Mouse (Mus musculus) liver, embryonic 11.5 days (tissue): Measurements from ENCODE around the gene Hoxc11. TPM values are rescaled to one million over a fixed set of nuclear protein-coding genes. Genes with fewer than 3 reads are reported as not detected.

Experiments
- ATAC-seq: fragments of 200-750 bp; cut with Nextera tagmentation; replicated peaks from 2 replicates; pipeline ENCODE4 v1.8.0; 2017; ENCODE audit warnings: moderate number of reproducible peaks, mild to moderate bottlenecking, moderate TSS enrichment, moderate library complexity; ENCODE audit not compliant: low FRiP score
- DNase-seq: peaks from one replicate; pipeline ENCODE4 v3.0.0-alpha.2; 2017; ENCODE audit warnings: low spot score
- H3K27ac ChIP-seq: fragments of 300-500 bp; sonication (generic); 2 replicates; pipeline ENCODE4 v1.5.1; 2014; ENCODE audit warnings: mild to moderate bottlenecking, low read depth, low read length, control low read depth
- H3K27me3 ChIP-seq: fragments of 300-500 bp; sonication (generic); replicated peaks from 2 replicates; pipeline ENCODE4 v1.6.1; 2014; ENCODE audit warnings: low read length, mixed read lengths; ENCODE audit not compliant: control insufficient read depth, insufficient read depth
- H3K36me3 ChIP-seq: fragments of 300-500 bp; sonication (generic); 2 replicates; pipeline ENCODE4 v1.6.1; 2014; ENCODE audit warnings: mild to moderate bottlenecking, low read length, moderate library complexity, mixed read lengths; ENCODE audit not compliant: control insufficient read depth, insufficient read depth
- H3K4me1 ChIP-seq: fragments of 300-500 bp; sonication (generic); replicated peaks from 2 replicates; pipeline ENCODE4 v1.6.1; 2014; ENCODE audit warnings: low read length, mixed read lengths; ENCODE audit not compliant: control insufficient read depth, insufficient read depth
- H3K4me2 ChIP-seq: fragments of 300-500 bp; sonication (generic); 2 replicates; pipeline ENCODE4 v1.6.1; 2014; ENCODE audit warnings: mild to moderate bottlenecking, control low read depth, moderate library complexity
- H3K4me3 ChIP-seq: fragments of 300-500 bp; sonication (generic); 2 replicates; pipeline ENCODE4 v1.5.1; 2014; ENCODE audit warnings: low read depth, low read length, control low read depth
- H3K9ac ChIP-seq: fragments of 300-500 bp; sonication (generic); 2 replicates; pipeline ENCODE4 v1.6.1; 2014; ENCODE audit warnings: low read depth, low read length, control low read depth
- H3K9me3 ChIP-seq: fragments of 300-500 bp; sonication (generic); 2 replicates; pipeline ENCODE4 v1.6.1; 2016; ENCODE audit warnings: low read length, inconsistent platforms, mixed read lengths; ENCODE audit not compliant: control insufficient read depth
- WGBS: fragments of 180-500 bp; shearing (Covaris S2); extraction: QIAGEN DNeasy Blood & Tissue Kit; methylation state at CpG from one replicate; pipeline ENCODE4 v1.1.7; 2014; 5-methylcytosine and 5-hydroxymethylcytosine counted together
- polyA plus RNA-seq: library from polyadenylated mRNA; unstranded; fragments of >200 nt; fragmentation: Nextera tagmentation; extraction: Ambion mirVana; gene quantifications from 2 replicates; pipeline ENCODE4 v1.2.1, GENCODE M21; 2014

Hoxc11 gene
- polyA plus RNA-seq, 1 experiment from 2014 or later, result not detected

DNA sequence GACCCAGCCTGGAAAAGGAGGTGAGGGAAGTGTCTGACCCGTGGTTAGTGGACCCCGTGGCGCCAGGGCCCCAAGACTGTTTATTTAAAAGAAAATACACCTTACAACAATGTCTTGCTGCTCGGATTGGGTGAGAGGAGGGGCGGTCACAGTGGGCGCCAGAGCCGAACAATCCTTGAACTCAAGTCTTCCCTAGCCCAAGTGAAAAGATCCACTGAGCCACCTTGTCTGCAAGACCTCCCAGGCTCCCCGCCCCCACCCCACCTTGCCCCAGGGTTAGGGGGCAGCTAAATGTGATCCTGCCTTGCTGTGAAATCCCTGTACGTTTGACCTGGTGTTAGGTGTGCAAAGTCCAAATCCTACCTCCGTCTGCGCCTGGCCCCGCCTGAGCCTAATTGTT lies 2.7 kb downstream of the Hoxc11 start:
- H3K9me3 ChIP-seq, result no peaks in the 10 kb centered on the region
- DNase-seq (no peak), ATAC-seq (no peak)
- H3K9ac ChIP-seq, result no peak overlapping the region
- WGBS, result 2% methylated on average over 12 of the region's 12 CpGs
- peaks cover 99% of the 10 kb centered on the region for H3K27me3 ChIP-seq
- no peak overlapping the region for H3K27ac ChIP-seq
- no peak overlapping the region for H3K4me3 ChIP-seq
- no peaks in the 10 kb centered on the region for H3K4me1 ChIP-seq
- no peaks in the 10 kb centered on the region for H3K36me3 ChIP-seq
- no peak overlapping the region for H3K4me2 ChIP-seq

DNA sequence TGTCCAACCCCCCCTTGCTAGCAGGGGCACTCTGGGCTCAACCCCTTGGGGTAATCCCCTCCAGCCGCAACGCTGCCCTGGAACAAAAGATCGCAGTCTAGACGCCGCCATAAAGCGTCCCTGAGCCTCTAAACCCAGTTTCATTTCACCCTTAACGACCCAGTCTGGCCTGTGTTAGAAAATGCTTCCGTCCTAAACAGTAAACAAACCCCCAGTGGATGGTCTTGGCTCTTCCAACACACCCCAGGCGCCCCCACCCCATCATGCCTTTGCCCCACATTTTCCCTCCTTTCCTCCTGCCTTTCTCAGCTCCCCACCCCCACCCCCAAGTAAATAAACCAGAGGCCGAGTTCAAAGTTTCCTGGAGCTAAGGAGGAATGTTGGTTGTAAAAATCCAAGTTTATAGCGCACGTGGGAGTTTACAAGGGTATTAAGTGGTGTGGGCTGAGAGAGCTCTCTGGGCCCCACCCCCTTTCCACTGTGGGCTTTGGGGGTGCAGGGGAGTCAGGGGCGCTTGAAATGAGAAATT lies 5.5 kb downstream of the Hoxc11 start:
- no peak for DNase-seq
- no peak for ATAC-seq
- WGBS, result 2% methylated on average over 13 of the region's 13 CpGs
- no peaks in the 10 kb centered on the region for H3K9me3 ChIP-seq
- H3K4me2 ChIP-seq, result no peak overlapping the region
- peaks cover 98% of the 10 kb centered on the region for H3K27me3 ChIP-seq
- no peaks in the 10 kb centered on the region for H3K4me1 ChIP-seq
- H3K36me3 ChIP-seq, result no peaks in the 10 kb centered on the region
- H3K27ac ChIP-seq, result no peak overlapping the region
- no peak overlapping the region for H3K9ac ChIP-seq
- H3K4me3 ChIP-seq, result no peak overlapping the region

DNA sequence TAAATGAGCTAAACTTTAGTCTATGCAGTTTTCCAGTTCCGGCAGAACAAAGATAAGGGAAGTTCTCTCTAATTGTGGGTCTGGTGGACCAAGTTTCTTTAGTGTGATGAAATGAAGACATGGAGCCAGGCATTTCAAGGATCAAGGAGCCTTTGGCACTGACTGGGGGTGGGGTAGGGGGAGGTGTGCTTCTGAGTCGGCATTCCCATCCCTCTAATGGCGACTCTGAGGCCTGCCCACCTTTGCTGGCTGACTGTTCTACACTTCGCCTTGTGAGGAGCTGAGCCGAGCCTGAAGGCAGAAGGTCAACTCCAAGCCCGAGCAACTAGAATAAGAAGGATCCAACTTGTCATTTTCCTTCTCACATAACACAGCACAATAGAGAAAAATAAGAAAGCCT lies 7.5 kb downstream of the Hoxc11 start:
- DNase-seq, result no peak
- WGBS, result 5% methylated on average over 6 of the region's 6 CpGs
- Histone ChIP-seq H3K9ac (no peak overlapping the region), H3K4me3 (no peak overlapping the region), H3K9me3 (no peaks in the 10 kb centered on the region), H3K36me3 (no peaks in the 10 kb centered on the region), H3K4me2 (no peak overlapping the region), H3K27me3 (peaks cover 98% of the 10 kb centered on the region), H3K4me1 (peaks cover 3% of the 10 kb centered on the region; the same call in 1 of the 2 replicates), H3K27ac (no peak overlapping the region)
- no peak for ATAC-seq

DNA sequence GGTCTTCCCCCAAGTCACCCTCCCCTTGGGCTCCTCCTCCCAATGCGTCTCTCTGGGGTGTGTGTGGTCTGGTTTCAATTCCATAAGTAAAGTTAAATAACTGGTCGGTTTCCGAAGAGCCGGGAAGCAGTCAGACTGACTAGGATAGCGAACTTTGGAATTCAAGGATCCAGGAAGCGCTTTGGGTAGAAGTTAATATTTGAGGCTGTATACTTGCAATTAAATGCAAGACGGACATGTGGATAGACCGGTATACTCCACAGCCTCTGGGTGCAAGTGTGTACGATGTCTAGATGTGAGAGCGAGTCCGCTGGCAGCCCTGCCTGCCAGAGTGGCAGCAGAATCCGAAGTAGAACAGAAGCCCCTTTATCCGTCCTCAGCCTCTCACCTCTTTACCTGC lies 8.3 kb downstream of the Hoxc11 start:
- Histone ChIP-seq H3K27me3 (peaks cover 98% of the 10 kb centered on the region), H3K4me2 (no peak overlapping the region), H3K4me1 (peaks cover 3% of the 10 kb centered on the region; the same call in 1 of the 2 replicates), H3K9me3 (no peaks in the 10 kb centered on the region), H3K27ac (no peak overlapping the region), H3K36me3 (no peaks in the 10 kb centered on the region), H3K4me3 (no peak overlapping the region), H3K9ac (no peak overlapping the region)
- ATAC-seq (no peak), DNase-seq (no peak)
- 4% methylated on average over 13 of the region's 13 CpGs for WGBS

DNA sequence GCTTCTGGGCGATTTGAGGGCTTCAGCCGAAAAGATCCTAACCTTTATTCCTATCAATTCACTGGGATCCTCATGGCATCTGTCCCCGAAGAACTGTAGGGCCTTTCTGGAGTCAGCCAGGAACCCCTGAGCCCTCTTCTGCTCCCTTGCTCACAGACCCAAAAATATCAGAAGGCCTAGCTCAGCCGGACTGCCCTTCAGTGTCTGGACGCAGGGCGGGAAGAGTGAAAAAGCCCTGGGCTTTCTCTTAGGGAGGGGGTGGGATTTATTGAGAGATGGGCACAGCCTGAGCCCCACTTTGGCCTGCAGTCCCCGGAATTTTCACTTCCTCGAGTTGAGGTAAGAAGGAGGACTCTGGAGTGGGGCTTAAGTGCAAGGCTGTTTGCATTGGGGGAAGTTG lies 9.0 kb downstream of the Hoxc11 start:
- H3K36me3 ChIP-seq, result no peaks in the 10 kb centered on the region
- peaks cover 97% of the 10 kb centered on the region for H3K27me3 ChIP-seq
- peaks cover 3% of the 10 kb centered on the region; the same call in 1 of the 2 replicates for H3K4me1 ChIP-seq
- H3K4me2 ChIP-seq, result no peak overlapping the region
- H3K9me3 ChIP-seq, result no peaks in the 10 kb centered on the region
- no peak overlapping the region for H3K27ac ChIP-seq
- H3K4me3 ChIP-seq, result no peak overlapping the region
- 4% methylated on average over 8 of the region's 8 CpGs for WGBS
- ATAC-seq, result no peak
- H3K9ac ChIP-seq, result no peak overlapping the region
- no peak for DNase-seq

DNA sequence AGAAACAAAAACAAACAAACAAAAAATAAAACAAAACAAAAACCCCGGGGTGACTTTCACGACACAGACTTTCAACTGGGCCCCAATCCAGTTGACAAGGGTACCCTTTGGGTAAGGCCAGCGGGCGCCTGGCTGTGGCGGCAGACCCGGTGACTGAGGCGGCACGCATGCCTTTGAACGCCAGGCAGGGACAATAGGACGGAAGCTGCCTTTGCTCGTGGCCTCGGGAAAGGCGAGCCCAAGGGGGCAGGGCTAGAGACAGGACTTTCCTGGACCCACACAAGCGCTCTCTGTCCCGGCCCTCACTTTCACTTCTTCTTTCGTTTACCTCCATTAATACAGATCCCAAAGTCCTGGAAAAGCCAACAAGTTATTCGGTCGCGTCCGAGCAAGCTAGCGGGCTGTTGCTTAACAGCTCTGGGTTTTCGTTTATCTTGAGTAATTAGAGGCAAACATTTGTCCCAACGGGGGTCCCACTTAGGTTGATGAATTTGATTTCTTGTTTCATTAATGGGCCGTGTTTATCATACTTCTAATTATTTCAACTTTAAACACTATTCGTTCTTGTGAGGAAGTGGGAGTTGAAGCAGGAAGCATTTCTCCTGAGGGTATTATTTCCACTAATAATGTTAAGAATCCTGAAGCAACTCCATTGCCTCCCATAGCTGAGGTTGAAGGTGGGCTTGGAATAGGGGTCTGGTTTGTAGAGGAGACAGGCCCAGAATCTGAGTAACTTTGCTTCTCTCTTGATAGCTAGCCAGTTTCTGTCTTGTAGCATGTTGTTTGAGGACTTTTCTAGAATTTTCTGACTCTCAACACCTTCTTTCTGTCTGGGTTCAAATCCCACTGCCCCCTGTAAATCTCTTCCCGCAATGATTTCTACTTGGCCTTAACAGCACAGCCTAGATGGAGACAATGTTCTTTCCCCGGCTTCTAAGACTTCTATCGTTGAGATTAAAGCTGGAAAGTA lies 9.7 kb downstream of the Hoxc11 start:
- H3K4me3 ChIP-seq, result no peak overlapping the region
- 2% methylated on average over 28 of the region's 28 CpGs for WGBS
- H3K9ac ChIP-seq, result no peak overlapping the region
- H3K4me2 ChIP-seq, result no peak overlapping the region; the same call in 1 of the 2 replicates
- H3K27ac ChIP-seq, result no peak overlapping the region
- H3K36me3 ChIP-seq, result no peaks in the 10 kb centered on the region
- H3K4me1 ChIP-seq, result peaks cover 3% of the 10 kb centered on the region; the same call in 1 of the 2 replicates
- no peaks in the 10 kb centered on the region for H3K9me3 ChIP-seq
- DNase-seq (no peak), ATAC-seq (no peak)
- H3K27me3 ChIP-seq, result peaks cover 97% of the 10 kb centered on the region

DNA sequence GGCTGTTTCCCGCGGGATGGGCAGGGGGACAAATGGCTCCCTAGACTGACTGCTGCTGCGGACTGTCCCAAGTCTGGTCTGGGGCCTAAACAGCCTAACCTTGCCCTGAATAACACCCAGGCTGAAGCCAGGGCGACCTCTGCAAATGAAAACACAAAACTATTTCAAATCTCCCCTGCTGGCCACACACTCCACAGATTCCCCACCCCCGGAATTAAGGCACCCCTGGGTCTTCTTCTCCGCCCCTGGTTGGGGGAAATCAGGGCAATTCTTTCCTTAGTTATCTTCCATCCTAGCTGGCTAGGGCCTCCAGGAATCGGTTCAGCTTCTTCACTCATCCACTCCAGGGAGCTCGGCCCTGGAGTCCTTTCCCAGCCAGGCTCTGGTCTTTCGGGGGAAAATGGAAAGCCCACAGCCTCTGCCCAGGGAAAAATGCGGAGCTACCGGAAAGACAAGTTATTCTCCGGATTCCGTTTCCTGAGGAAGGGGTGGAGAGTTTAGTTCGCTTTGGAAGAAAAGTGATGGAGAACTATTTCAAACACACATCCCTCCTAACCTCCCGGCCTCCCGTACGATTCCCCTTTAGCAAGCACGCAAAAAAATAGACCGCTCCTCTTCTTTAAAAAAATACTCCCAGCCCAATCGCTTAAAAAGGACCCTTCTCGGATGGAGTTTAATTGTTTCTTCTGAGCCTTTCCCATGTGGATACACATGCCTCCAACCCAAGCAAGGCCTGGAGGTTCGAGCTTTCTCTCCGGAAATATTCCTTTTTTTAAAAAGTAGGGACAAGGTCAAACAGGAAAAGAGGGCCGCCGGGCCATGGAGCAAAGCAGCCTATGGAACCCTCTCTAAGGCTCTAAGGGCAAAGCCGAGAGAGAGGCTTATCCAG lies 11.0 kb downstream of the Hoxc11 start:
- no peak for ATAC-seq
- no peak for DNase-seq
- H3K4me3 ChIP-seq, result no peak overlapping the region
- no peak overlapping the region for H3K4me2 ChIP-seq
- no peaks in the 10 kb centered on the region for H3K9me3 ChIP-seq
- no peak overlapping the region for H3K27ac ChIP-seq
- 4% methylated on average over 26 of the region's 26 CpGs for WGBS
- peaks cover 3% of the 10 kb centered on the region; the same call in 1 of the 2 replicates for H3K4me1 ChIP-seq
- no peak overlapping the region for H3K9ac ChIP-seq
- H3K27me3 ChIP-seq, result peaks cover 98% of the 10 kb centered on the region
- H3K36me3 ChIP-seq, result no peaks in the 10 kb centered on the region
